Mouse (Mus musculus) monocyte, adult 5-6 weeks (primary cell): ENCODE measurements at regions not wholly inside any gene's neighbourhood (a gene's known extent, or its start where the extent isn't known, plus 50 kb on each side); places are given as distances from the start of the nearest gene placed in this dataset.
A peak's percentile ranks its signal among the peaks of the same experiment; 100 is the strongest.

Experiments used
- ATAC-seq: fragments of 153-309, 156-312 bp; replicated peaks from 2 replicates; pipeline ENCODE4 v1.8.0; 2017; ENCODE audit warnings: mild to moderate bottlenecking; ENCODE audit not compliant: low TSS enrichment, insufficient number of reproducible peaks, severe bottlenecking, poor library complexity, low FRiP score

DNA sequence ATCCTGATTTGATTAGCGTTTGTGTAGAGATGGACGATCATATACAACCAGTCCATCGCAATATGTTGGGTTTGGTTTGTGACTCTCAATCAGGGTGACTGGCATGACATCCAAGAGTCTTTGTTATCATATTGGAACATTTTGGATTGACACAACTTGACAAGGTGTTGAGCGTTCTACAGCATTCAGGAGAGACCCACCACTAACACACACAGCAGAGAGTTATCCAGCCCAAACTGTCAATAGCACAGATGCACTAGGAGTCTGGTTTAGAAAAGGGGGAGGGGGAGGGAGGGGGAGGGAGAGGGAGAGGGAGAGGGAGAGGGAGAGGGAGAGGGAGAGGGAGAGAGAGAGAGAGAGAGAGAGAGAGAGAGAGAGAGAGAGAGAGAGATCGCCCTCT lies 144.5 kb downstream of the Psat1 start:
- no peak for ATAC-seq

DNA sequence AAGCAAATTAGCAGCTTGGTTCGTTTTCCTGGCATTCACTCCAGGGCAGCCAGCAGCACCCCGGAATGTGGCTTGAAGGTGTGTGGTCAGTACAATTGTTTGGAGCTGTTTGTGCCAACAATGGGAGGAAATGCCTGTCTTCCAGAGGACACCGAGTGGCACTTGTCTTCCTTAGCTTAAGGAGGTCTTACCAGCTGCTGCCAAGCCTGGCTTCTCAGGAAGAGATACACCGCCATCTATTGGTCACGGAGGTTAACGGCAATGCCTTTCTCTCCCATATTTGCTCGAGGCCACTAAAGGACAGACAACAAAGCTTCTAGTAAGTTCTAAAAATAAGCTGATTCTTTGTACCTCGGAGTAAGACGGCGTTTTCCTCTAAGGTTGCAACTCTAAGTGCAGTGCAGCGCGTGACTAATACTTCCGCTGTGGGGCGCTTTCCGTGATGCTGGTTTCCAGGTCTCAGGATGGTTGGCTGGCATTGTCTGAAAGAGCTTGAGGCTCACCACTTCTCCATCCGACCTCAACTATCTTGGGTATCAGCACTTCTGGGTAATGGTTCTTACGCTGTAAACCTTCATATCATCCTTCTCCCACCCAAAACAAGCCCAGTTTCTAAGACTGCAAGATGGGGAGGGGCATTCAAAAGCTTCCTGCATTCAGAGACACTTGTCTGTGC lies 145.2 kb downstream of the Psat1 start:
- peak; percentile 68 for ATAC-seq

DNA sequence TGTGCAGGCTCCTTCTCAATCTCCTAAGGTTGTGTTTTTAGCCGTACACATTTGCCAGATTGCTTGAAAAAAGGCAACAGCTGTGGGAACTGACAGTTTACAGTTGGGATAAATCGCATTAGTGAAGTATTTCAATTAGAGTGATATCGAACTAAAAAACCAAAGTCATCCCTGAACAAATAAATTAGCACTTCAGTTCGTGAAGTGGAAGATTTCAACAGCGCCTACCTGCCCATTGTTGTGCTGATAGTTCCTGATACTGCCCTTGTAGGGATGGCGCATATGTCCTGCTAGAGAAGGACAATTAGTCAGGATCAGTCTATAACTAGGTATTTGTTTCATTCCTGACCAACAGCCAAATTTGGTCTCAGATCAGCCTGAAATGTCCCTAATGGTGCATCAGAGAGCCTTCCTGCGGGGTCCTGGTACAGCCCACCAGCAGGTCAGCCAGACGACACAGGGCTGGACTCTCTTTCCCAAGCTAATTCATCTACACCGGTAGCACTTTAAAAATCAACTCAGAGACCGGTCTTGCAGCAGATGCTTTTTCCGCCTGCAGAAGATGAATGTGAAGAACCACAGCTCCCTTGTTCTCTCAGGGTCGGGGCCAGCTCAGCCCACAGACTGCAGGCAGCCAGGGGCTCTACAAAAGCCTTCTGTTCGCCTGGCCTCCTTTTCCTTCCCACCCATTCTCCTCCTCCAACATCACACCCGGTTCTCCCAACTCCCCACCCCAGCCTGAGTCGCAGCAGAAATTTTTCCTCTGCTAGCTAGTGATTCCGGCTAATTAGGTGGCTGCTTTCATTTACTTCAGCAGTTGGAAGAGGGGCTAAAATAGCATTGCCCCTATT lies 146.1 kb downstream of the Psat1 start:
- ATAC-seq = no peak

DNA sequence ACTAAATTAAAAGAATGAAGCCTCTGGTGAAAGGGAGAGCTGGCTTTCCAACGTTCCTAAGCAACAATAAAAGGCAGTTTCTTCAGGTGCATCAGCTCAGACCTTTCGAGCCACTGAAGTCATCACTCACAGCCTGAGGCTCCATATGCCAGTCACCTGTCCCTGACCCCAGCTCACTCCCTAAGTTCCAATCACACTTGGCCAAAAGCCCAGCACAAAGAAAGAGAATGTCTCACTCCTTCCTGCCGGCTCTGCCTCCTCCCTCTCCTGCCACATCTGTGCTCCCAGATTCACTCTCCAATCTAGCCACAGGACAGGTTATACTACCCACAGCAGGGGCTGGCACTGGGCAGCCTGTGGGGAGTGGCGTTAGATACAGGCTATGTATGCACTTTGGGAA lies 150.7 kb downstream of the Psat1 start:
- ATAC-seq = no peak

DNA sequence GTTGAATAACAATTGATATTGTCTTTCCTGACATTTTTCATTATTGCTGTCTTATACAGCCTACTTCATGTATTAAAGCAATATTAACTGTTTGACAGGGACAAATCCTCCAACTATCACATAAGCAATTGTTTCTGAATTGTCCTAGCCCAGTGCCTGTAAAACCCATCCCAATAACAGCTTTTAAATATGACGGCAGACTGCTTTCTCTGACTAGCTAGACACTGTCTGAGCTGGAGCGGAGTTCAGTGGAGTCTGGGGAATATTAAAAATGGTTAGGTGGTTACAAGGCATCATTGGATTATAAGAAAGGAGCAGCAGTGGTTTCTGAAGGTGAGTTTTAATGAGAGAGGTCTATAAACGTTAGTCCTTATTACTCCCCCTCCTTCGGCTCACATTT lies 155.2 kb downstream of the Psat1 start:
- no peak for ATAC-seq

DNA sequence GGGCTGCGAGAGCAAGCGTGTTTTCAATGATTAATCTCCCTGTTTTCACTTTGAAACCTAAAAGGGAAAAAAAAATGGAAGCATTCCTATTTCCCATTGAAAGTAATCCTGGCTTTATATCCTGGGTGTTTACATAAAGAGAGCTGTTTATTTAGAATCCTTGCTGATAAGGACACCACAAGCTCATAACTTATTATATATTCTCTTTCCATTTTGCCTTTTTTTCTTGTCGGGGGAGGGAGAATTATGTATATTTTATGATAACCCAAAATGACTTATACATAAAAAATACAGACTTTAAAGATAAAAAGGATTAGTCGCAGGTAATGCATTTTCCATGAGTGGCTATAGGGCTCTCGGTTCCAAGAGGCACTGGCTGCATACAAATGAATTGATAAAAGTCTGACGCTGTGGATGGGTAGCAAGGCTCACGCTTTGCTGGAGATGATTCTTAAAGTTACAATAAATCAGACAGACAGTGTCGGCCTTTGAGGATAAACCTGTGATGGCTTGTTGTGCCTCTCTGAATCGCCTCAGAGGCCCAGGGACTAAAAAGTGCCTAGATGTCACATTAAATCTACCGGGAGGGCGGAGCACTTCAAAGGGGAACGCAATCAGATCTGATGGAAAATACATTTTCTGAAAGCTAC lies 155.7 kb downstream of the Psat1 start:
- no peak for ATAC-seq

DNA sequence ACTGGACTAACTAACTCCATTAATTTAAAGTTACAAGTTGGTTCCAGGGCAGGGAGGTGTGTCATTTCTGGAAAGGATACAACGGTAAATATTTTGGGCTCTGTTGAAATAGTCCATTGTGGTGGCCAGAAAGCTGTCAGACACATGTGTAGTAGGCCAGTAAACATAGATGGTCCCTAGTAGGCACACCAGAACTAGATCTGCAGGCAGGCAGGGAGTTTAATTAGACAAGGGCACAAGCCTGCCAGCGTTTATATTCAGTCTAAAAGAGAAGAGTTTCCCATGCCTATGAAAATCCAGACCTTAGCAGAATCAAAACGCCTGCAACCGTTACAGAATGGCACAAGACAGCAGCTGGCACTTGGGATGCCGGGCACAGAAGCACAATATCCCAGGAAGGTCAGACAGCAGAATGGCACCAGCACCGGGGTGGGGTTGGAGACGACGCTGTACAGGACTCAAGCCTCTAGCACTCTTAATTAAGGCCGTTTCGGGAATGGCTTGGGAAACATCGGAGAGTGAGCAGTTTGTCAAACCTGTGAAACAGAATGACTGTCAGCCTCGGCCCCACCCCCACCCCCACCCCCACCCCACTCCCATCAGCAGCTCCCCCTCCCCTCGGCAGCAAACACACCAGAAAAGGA lies 156.4 kb downstream of the Psat1 start:
- no peak for ATAC-seq

DNA sequence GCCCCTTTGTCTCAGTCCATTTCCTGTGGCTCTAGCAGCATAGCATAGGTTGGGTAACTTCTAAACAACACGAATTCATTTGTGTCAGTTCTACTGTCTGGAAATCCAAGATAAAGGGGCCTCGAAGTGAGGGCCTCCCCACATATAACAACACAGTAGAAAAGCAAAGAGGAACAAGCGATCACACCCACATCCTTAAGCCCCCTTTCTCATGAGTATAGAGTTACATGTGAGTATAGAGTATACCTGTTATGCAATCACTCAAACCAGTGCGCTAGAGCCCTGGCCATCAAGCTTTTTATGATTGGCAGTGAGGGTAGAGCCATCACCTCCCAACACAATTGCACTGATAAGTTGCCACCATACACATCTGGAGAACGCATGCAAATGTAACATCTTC lies 157.4 kb downstream of the Psat1 start:
- ATAC-seq = no peak

DNA sequence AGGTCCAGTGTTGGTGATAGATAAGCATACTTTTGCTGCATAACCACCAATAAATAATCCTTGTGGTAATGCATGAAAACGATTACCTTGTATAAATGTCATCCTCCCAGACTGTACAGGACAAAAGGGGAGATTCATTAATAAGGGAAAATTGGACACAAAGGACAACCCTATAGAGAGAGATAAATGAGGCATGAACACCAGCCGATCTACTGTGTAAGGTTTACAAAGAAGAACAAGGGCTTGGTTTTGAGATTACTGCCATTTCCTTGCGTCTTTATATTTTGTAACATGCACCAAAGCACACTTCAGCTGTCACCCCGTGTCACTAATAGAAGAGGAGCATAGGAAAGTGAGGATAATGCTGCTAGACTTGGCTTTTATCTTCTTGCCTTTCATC lies 162.5 kb downstream of the Psat1 start:
- no peak for ATAC-seq

DNA sequence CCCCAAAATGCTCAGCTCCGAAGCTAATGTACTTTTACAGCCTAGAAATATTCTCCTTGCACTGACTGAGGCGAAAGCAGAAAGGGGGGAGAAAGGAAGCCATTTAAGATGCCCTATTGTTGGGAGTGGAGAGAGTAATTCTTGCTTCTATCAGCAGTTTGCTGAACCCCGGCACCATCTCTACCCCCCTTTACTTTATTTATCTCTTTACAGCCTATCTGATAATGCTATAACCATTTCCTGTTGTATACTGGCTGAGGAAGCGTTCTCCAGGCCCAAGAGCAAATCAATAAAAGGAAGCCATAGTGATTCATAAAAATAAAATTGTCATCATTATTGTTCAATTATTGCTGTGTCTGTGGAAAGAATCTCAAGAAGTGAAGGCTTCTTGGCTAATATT lies 177.5 kb downstream of the Psat1 start:
- ATAC-seq = no peak

DNA sequence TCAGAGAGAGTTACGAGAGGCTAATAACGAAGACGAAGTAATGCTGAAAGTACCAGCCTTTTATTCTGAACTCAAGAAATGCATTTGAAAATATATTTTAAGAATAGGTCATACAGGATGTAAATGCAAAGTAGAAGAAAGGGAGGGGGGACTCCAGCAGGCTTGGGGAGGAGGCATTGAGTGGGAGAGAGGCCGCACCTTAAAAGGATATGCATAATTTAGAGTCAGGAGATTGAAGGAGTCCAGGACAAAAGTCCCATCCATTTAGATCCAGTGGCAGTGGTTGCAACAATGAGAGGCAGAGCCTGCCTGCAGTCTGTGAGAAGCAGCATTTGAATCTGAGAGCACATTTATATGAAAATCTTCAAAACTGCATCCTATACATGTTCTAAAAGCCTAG lies 186.1 kb downstream of the Psat1 start:
- no peak for ATAC-seq

DNA sequence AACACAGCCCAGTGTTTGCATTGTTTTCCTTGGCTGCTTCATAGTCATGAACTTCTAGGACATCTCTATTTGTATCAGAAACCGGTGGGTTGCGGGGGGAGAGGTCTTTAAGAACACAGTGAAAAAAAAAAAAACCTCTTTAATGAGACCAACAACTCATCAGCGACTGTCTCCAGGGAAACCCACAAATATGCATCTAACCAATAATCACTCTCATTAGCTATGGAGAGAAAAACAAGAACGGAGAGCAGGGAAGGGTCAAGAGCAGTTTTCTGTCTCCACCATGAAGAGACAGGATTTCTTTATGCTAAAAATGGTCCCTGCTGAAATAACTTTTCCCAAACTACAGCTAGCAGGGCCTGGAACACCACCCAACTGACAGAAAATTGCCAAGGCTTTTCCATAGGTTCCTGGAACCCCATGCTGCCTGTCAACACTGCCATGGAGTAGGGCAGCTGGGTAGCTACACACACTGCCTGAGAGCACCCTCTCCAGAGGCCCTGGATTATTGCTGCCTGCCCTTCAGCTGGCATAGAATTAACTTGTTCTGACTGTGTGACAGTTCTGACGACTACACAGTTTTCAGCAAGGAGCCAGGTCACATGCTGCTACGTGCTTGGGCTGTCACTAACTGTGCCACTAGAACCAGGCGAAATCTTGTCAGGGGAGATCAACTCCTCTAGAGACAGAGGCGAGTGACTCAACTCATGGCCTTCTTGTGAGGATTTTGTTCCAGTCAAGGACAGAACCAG lies 201.9 kb downstream of the Psat1 start:
- ATAC-seq = no peak

DNA sequence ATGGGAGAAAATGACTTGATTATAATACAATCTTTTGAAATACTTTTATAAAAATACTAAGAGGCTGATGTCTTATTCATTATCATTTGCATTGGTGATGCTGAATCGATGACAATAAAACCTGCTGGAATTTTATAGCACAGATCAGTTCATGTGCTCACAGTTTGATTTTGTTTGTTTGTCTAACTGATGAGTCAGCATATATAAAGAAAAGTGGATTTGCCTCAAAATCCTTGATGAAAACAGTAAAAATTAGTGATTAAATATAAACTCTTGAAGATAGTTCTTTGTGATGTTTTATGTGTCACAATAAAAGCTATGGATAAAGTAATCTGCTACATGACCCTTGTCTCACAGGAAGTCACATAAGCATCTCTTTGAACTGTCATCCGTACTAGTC lies 210.9 kb downstream of the Psat1 start:
- no peak for ATAC-seq

DNA sequence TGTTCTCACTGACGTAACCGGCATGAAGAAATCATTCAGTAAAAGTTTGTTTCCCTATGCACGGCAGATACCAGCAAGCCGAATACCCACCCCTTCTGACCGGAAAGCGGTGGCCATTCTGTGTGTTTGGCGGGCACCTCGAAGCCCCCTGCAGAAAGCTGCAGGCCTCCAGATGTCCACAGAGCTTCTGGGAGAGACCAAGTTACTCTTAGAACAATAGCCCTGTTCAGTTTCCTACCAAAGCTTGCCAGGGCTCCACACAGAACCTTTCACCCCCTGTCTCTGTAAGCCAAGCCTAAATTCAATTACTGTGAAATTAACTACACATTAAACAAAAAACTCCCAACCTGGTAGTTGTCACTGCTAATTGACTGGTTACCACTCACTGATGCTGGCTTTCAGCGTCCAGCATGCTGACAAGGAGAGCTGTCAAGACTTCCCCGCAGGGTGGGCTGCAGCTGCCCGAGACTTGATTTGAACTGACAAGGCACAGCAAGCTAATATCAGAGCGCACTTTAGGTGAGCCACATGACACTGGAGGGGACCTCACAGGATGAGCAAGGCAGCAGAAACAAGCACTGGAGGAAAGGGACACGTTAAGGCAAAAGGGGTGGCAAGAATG lies 220.2 kb downstream of the Psat1 start:
- no peak for ATAC-seq

DNA sequence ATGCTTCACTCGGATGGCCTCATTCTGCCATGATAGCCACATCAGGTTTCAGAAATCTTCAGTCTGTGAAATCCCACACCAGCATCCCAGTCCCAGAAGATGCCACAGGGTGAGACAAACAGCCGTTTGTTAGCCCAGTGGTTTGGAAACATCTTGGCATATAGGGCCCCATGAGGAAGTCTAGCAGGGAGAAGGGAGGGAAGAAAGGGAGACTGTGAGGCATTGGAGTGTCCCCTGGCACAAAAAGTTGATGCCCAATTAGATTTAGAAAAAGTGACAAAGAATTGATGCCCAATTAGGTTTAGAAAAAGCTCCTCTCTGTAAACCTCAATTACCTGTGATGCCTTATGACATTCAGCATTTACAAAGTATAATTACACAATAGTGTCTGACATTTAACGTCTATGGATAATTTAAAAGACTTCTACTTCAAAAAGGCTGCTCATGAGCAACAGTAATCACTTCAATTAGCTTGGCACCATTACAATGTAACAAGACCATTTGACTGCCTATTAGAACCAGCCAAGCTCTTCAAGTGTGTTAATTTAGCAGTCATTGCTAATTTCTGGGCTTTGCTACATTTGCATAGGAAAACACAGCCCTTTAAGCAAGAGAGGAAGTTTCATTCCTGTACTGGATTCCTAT lies 254.6 kb downstream of the Psat1 start:
- no peak for ATAC-seq

DNA sequence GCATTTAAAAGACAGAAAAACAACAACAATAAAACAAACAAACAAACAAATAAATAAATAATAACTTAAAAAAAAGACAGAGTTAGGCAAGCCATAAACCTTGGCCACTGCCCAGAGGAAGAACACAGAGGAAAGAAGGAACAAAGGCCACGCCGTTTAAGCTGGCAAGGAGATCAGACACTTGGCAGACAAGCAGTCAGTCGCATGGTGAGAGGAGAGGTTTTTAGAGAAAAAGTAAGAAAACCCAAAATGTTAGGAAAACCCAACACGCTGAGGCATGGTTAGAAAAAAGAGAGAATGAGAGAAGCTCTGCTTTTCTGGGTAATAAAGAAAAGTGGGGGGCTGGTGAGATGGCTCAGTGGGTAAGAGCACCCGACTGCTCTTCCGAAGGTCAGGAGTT lies 277.1 kb downstream of the Psat1 start:
- no peak for ATAC-seq

DNA sequence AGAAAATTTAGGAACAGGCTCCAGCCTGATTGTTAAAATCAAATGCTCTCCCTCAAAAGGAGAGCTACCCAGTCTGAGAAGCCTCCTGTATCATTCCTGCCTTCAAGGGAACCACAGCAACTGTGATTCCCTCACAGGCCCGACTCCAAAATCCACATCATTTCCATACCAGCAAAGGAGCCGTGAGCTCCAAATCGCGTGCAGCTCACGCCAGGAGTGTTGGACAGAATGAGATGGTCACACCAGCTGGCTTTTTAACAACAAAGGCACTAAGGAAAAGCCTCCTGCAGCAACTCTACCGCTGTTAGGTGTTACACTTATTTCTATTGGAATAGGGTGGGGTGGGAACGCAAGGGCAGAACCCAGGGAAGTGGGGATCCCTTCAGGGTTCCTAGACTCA lies 277.6 kb downstream of the Psat1 start:
- no peak for ATAC-seq

DNA sequence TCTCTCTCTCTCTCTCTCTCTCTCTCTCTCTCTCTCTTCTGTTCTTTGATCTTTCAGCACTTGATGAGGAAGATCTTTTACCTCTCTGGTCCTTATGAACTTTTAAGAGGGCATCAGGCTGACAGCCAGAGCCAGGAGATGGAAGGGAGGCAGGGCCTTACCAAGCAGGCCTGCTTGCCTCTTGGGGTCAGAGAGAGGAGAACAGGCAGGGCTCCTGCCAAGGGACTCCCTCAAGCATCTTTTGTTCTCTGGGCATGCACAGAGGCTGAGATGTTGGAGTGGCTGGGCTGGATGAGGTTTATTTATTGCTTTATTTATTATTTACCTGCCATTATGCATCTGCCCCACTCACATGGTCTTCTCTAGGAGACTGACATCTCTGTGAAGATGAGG lies 278.5 kb downstream of the Psat1 start:
- ATAC-seq = no peak
